Mouse (Mus musculus) hindbrain, embryonic 13.5 days (tissue): ENCODE measurements around the gene Eif3i. TPM values are rescaled to one million over a fixed set of nuclear protein-coding genes. Genes with fewer than 3 reads are reported as not detected.
A peak's percentile ranks its signal among the peaks of the same experiment; 100 is the strongest.

ENCODE experiments used
- ATAC-seq: fragments of 200-750 bp; cut with Nextera tagmentation; 2 replicates; pipeline ENCODE4 v1.8.0; 2017; ENCODE audit warnings: moderate TSS enrichment; ENCODE audit not compliant: low FRiP score
- H3K27ac ChIP-seq: fragments of 300-500 bp; sonication (generic); 2 replicates; pipeline ENCODE4 v1.5.1; 2015; ENCODE audit warnings: inconsistent platforms, mild to moderate bottlenecking, moderate library complexity
- H3K27me3 ChIP-seq: fragments of 300-500 bp; sonication (generic); 2 replicates; pipeline ENCODE4 v1.6.1; 2015; ENCODE audit warnings: mild to moderate bottlenecking, inconsistent platforms
- H3K36me3 ChIP-seq: fragments of 300-500 bp; sonication (generic); 2 replicates; pipeline ENCODE4 v1.6.1; 2015; ENCODE audit warnings: mild to moderate bottlenecking, inconsistent platforms
- H3K4me1 ChIP-seq: fragments of 300-500 bp; sonication (generic); replicated peaks from 2 replicates; pipeline ENCODE4 v1.6.1; 2015; ENCODE audit warnings: inconsistent platforms
- H3K4me2 ChIP-seq: fragments of 300-500 bp; sonication (generic); 2 replicates; pipeline ENCODE4 v1.6.1; 2015; ENCODE audit warnings: inconsistent platforms, mild to moderate bottlenecking, moderate library complexity
- H3K4me3 ChIP-seq: fragments of 300-500 bp; sonication (generic); 2 replicates; pipeline ENCODE4 v1.5.1; 2015; ENCODE audit warnings: mild to moderate bottlenecking, inconsistent platforms
- H3K9ac ChIP-seq: fragments of 300-500 bp; sonication (generic); 2 replicates; pipeline ENCODE4 v1.6.1; 2015; ENCODE audit warnings: mild to moderate bottlenecking, inconsistent platforms
- H3K9me3 ChIP-seq: fragments of 300-500 bp; sonication (generic); 2 replicates; pipeline ENCODE4 v1.6.1; 2016; ENCODE audit warnings: inconsistent platforms
- WGBS: fragments of 180-500 bp; shearing (Covaris S2); methylation state at CpG from one replicate; pipeline ENCODE4 v1.1.7; 2015; 5-methylcytosine and 5-hydroxymethylcytosine counted together
- polyA plus RNA-seq: library from polyadenylated mRNA; unstranded; fragments of >200 nt; fragmentation: Nextera tagmentation; extraction: Ambion mirVana; gene quantifications from 2 replicates; pipeline ENCODE4 v1.2.1, GENCODE M21; 2015

Gene Eif3i
- polyA plus RNA-seq, 1 experiment from 2014 or later = 208 TPM

- Histone ChIP-seq H3K9me3 (no peaks in the 10 kb centered on the region), H3K4me1 (peaks cover 9% of the 10 kb centered on the region), H3K36me3 (no peaks in the 10 kb centered on the region), H3K4me2 (no peak overlapping the region), H3K27me3 (0 out of 2 replicates have a peak, but pooled peaks cover 5% of the 10 kb centered on the region), H3K4me3 (no peak overlapping the region), H3K9ac (no peak overlapping the region), H3K27ac (no peak overlapping the region)
- WGBS = 80% methylated on average over 1 of the region's 1 CpGs
- no peak for ATAC-seq
Measured at GRCm38 (mm10) chr4:129582251-129582650, 18.2 kb downstream of the Eif3i start.

GRCm38 (mm10) chr4:129580347-129580746 is 20.1 kb downstream of the Eif3i start:
- Histone ChIP-seq H3K4me2 (no peak overlapping the region), H3K9ac (no peak overlapping the region), H3K9me3 (no peaks in the 10 kb centered on the region), H3K36me3 (no peaks in the 10 kb centered on the region), H3K27me3 (0 out of 2 replicates have a peak, but pooled peaks cover 5% of the 10 kb centered on the region), H3K4me3 (no peak overlapping the region), H3K4me1 (peaks cover 14% of the 10 kb centered on the region), H3K27ac (no peak overlapping the region)
- 80% methylated on average over 6 of the region's 7 CpGs for WGBS
- ATAC-seq = no peak

- no peaks in the 10 kb centered on the region for H3K9me3 ChIP-seq
- peak within 1 kb of the TSS; percentile 57; the same call in 1 of the 2 replicates for H3K9ac ChIP-seq
- H3K4me1 ChIP-seq = peaks cover 7% of the 10 kb centered on the region; the same call in 1 of the 2 replicates
- 0 out of 2 replicates have a peak, but pooled peaks cover 5% of the 10 kb centered on the region for H3K27me3 ChIP-seq
- H3K4me2 ChIP-seq = peak within 1 kb of the TSS; percentile 25; the same call in 1 of the 2 replicates
- ATAC-seq = no peak
- WGBS = 81% methylated on average over 5 of the region's 5 CpGs
- no peak within 1 kb of the TSS for H3K4me3 ChIP-seq
- no peak within 1 kb of the TSS for H3K27ac ChIP-seq
- no peaks in the 10 kb centered on the region for H3K36me3 ChIP-seq
Measured at GRCm38 (mm10) chr4:129578466-129578865, 22.0 kb downstream of the Eif3i start, which contains the start of gene Fam167b. TSS of gene Fam167b (minus strand) at chr4:129578549.

GRCm38 (mm10) chr4:129577688-129578087 is 22.8 kb downstream of the Eif3i start:
- no peak overlapping the region for H3K27ac ChIP-seq
- H3K9ac ChIP-seq = 0 out of 2 replicates have a peak overlapping the region, but pooled peaks have one; percentile 57
- 0 out of 2 replicates have a peak, but pooled peaks cover 5% of the 10 kb centered on the region for H3K27me3 ChIP-seq
- 82% methylated on average over 7 of the region's 7 CpGs for WGBS
- H3K9me3 ChIP-seq = no peaks in the 10 kb centered on the region
- peaks cover 7% of the 10 kb centered on the region; the same call in 1 of the 2 replicates for H3K4me1 ChIP-seq
- no peak overlapping the region for H3K4me2 ChIP-seq
- ATAC-seq = no peak
- H3K36me3 ChIP-seq = no peaks in the 10 kb centered on the region
- H3K4me3 ChIP-seq = no peak overlapping the region

GRCm38 (mm10) chr4:129576863-129577491 is 23.5 kb downstream of the Eif3i start:
- 0 out of 2 replicates have a peak, but pooled peaks have one; percentile 36 for ATAC-seq
- WGBS = 32% methylated on average over 21 of the region's 21 CpGs
- Histone ChIP-seq H3K36me3 (no peaks in the 10 kb centered on the region), H3K4me2 (peak overlapping the region; percentile 25), H3K27ac (no peak overlapping the region), H3K4me1 (peaks cover 7% of the 10 kb centered on the region; the same call in 1 of the 2 replicates), H3K9me3 (no peaks in the 10 kb centered on the region), H3K27me3 (0 out of 2 replicates have a peak, but pooled peaks cover 5% of the 10 kb centered on the region), H3K9ac (peak overlapping the region; percentile 57), H3K4me3 (no peak overlapping the region)

GRCm38 (mm10) chr4:129575171-129575844 is 25.1 kb downstream of the Eif3i start:
- 59% methylated on average over 7 of the region's 8 CpGs for WGBS

GRCm38 (mm10) chr4:129573430-129573829 is 27.0 kb downstream of the Eif3i start, which contains the start of gene Lck:
TSS of gene Lck (minus strand) at chr4:129573641.
- Histone ChIP-seq H3K4me3 (no peak within 1 kb of the TSS), H3K9me3 (no peaks in the 10 kb centered on the region), H3K36me3 (no peaks in the 10 kb centered on the region), H3K9ac (no peak within 1 kb of the TSS), H3K27me3 (0 out of 2 replicates have a peak, but pooled peaks cover 5% of the 10 kb centered on the region), H3K27ac (no peak within 1 kb of the TSS), H3K4me1 (peaks cover 7% of the 10 kb centered on the region; the same call in 1 of the 2 replicates), H3K4me2 (no peak within 1 kb of the TSS)
- no peak for ATAC-seq
- 91% methylated on average over 8 of the region's 8 CpGs for WGBS

More at GRCm38 (mm10) chr4:129575171-129575844, 25.1 kb downstream of the Eif3i start:
- Histone ChIP-seq H3K9ac (no peak overlapping the region), H3K4me2 (no peak overlapping the region), H3K36me3 (no peaks in the 10 kb centered on the region), H3K9me3 (no peaks in the 10 kb centered on the region), H3K4me1 (peaks cover 7% of the 10 kb centered on the region; the same call in 1 of the 2 replicates), H3K27me3 (0 out of 2 replicates have a peak, but pooled peaks cover 5% of the 10 kb centered on the region), H3K4me3 (no peak overlapping the region), H3K27ac (no peak overlapping the region)
- ATAC-seq = no peak

GRCm38 (mm10) chr4:129573093-129573370 is 27.4 kb downstream of the Eif3i start:
- Histone ChIP-seq H3K9me3 (no peaks in the 10 kb centered on the region), H3K27me3 (0 out of 2 replicates have a peak, but pooled peaks cover 2% of the 10 kb centered on the region), H3K4me2 (no peak overlapping the region), H3K27ac (no peak overlapping the region), H3K4me1 (peaks cover 7% of the 10 kb centered on the region; the same call in 1 of the 2 replicates), H3K4me3 (no peak overlapping the region), H3K36me3 (no peaks in the 10 kb centered on the region), H3K9ac (no peak overlapping the region)
- ATAC-seq = no peak
- 99% methylated on average over 4 of the region's 4 CpGs for WGBS

GRCm38 (mm10) chr4:129572236-129573092 is 28.0 kb downstream of the Eif3i start:
- Histone ChIP-seq H3K4me1 (peaks cover 7% of the 10 kb centered on the region; the same call in 1 of the 2 replicates), H3K36me3 (no peaks in the 10 kb centered on the region), H3K9ac (no peak overlapping the region), H3K4me2 (no peak overlapping the region), H3K9me3 (no peaks in the 10 kb centered on the region), H3K27ac (no peak overlapping the region), H3K27me3 (no peaks in the 10 kb centered on the region), H3K4me3 (no peak overlapping the region)
- WGBS = 87% methylated on average over 13 of the region's 13 CpGs
- ATAC-seq = no peak

GRCm38 (mm10) chr4:129571551-129572084 is 28.8 kb downstream of the Eif3i start:
- ATAC-seq = no peak

GRCm38 (mm10) chr4:129570028-129570427 is 30.4 kb downstream of the Eif3i start:
- no peak overlapping the region for H3K9ac ChIP-seq
- no peaks in the 10 kb centered on the region for H3K9me3 ChIP-seq
- no peaks in the 10 kb centered on the region for H3K27me3 ChIP-seq
- H3K36me3 ChIP-seq = no peaks in the 10 kb centered on the region
- no peak for ATAC-seq
- no peak overlapping the region for H3K4me3 ChIP-seq
- H3K4me2 ChIP-seq = no peak overlapping the region
- 89% methylated on average over 6 of the region's 6 CpGs for WGBS
- no peaks in the 10 kb centered on the region for H3K4me1 ChIP-seq
- H3K27ac ChIP-seq = no peak overlapping the region

More at GRCm38 (mm10) chr4:129571551-129572084, 28.8 kb downstream of the Eif3i start:
- H3K36me3 ChIP-seq = no peaks in the 10 kb centered on the region
- no peaks in the 10 kb centered on the region for H3K9me3 ChIP-seq
- H3K27me3 ChIP-seq = no peaks in the 10 kb centered on the region
- no peak overlapping the region for H3K4me2 ChIP-seq
- H3K4me3 ChIP-seq = no peak overlapping the region
- H3K4me1 ChIP-seq = no peaks in the 10 kb centered on the region
- no peak overlapping the region for H3K27ac ChIP-seq
- H3K9ac ChIP-seq = no peak overlapping the region
- WGBS = 79% methylated on average over 8 of the region's 8 CpGs
